Mouse (Mus musculus) testis, adult 2 months (tissue): ENCODE measurements around the gene 4930558K02Rik.

Experiments
- CTCF ChIP-seq: fragments of 200-500 bp; IDR thresholded peaks from 2 replicates; pipeline ENCODE4 v1.5.1; 2012; ENCODE audit warnings: low read depth, mild to moderate bottlenecking, inconsistent platforms, low read length, moderate library complexity; ENCODE audit not compliant: control insufficient read depth, insufficient read depth, insufficient replicate concordance
- POLR2A ChIP-seq: fragments of 200-500 bp; IDR thresholded peaks from 2 replicates; pipeline ENCODE4 v1.6.1; 2012; ENCODE audit warnings: low read depth, mild to moderate bottlenecking, inconsistent platforms, low read length, moderate library complexity; ENCODE audit not compliant: control insufficient read depth

GRCm38 (mm10) chr1:162004821-162005770 is 25.7 kb upstream of the 4930558K02Rik start:
- peak; percentile 20; the same call in 1 of the 2 replicates for TF ChIP-seq CTCF
- no peak for TF ChIP-seq POLR2A
